Mouse (Mus musculus): ENCODE data around the gene Gm11084. TPM values are rescaled to one million over a fixed set of nuclear protein-coding genes. Genes with fewer than 3 reads are reported as not detected.
A peak's percentile ranks its signal among the peaks of the same experiment; 100 is the strongest.

Gm11084 gene
- polyA plus RNA-seq, 1 experiment from 2014 or later = not detected

DNA sequence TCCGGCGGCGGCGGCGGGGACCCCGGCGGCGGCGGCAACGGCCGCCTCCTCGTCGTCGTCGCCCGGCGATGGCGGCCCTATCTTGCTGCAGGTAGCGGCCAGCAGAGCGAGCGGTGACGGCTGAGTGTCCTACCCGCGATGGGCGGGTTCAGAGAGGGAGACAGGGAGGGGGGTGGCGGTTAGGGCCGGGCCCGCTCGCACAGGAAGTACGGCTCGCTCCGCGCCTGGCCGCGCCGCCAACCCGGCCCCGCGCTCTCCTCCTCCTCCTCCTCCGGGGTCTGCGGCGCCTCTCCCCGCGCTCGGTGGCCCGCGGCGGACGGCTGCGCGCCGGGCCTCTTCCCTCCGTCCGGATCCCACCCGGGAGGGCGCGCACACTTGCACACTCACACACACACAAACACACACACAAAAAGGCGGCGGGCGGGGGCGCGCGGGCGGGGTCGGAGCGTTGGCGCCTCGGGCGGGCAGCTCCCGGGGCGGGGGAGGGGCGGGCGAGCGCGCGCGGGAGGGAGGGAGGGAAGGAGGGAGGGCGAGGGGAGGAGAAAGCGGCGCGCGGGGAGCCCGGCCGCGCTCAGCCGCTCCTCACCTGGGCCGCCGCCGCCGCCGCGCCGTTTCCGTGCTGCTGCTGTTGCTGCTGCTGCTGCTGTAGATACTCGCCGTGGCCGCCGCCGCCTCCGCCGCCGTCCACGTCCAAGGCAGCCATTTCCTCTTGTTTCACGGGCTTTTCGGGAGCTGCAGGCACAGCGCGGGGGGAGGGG, 7.4 kb downstream of the Gm11084 start:
- H3K27me3 ChIP-seq = no peaks in the 10 kb centered on the region
- H3K9me3 ChIP-seq (replicated peaks) = no peaks in the 10 kb centered on the region
- peak overlapping the region; percentile 61 for H3K4me2 ChIP-seq (replicated peaks)
- WGBS = under 1% methylated on average over 66 of the region's 107 CpGs
- peak overlapping the region; percentile 100 for H3K27ac ChIP-seq (replicated peaks)
- no peaks in the 10 kb centered on the region for H3K36me3 ChIP-seq
- H3K4me1 ChIP-seq = peaks cover 11% of the 10 kb centered on the region
- peak overlapping the region; percentile 100 for H3K9ac ChIP-seq
- H3K4me3 ChIP-seq (replicated peaks) = peak overlapping the region; percentile 97
- ATAC-seq (ENCODE audit: insufficient number of reproducible peaks, low FRiP score, low TSS enrichment, low read depth) = peak; percentile 83

DNA sequence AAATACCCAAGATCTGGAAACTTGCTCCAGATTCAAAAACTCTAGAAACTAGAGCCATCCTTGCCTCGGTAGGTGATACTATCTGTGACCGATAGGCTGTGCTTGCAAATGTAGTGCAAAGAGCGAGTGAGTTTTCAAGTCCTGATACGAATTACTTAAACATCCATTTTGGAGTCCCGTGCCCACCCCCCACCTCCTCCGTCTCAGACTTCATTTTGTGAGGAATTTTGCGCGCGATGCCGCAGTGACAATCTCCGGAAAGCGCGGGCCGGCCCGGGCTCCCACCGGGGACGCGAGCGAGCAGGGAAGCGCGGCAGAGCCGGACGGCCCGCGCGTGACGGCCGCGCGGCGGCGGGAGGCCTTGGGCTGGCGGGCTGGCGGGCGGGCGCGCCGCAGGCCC, 8.0 kb downstream of the Gm11084 start:
- ATAC-seq (ENCODE audit: insufficient number of reproducible peaks, low FRiP score, low TSS enrichment, low read depth) = no peak
- Histone ChIP-seq H3K9ac (peak overlapping the region; percentile 100), H3K4me2 (replicated peaks) (peak overlapping the region; percentile 49), H3K4me1 (peaks cover 11% of the 10 kb centered on the region), H3K9me3 (replicated peaks) (no peaks in the 10 kb centered on the region), H3K36me3 (no peaks in the 10 kb centered on the region), H3K27me3 (no peaks in the 10 kb centered on the region), H3K27ac (replicated peaks) (peak overlapping the region; percentile 100), H3K4me3 (replicated peaks) (peak overlapping the region; percentile 97)
- under 1% methylated on average over 37 of the region's 38 CpGs for WGBS

DNA sequence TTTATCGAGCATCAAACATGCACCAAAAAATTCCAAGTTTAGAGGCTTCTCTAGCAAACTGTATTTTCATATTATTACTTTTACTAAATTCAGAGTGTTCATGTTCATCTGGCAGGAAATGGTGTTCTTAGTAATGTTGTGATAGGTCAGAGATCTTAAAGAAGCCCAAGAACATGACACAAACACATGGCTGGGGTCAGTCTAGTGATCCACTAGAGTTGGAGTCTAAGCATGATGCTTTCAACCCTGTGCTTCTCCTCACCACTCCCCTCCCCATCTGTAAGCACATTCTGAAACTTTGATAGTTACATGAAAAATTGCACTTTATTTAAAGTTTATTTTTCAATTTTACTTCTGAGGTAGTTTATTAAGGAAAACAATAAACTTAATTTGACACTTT, 9.2 kb downstream of the Gm11084 start:
- peak overlapping the region; percentile 35 for H3K4me2 ChIP-seq (replicated peaks)
- no peaks in the 10 kb centered on the region for H3K27me3 ChIP-seq
- ATAC-seq (ENCODE audit: insufficient number of reproducible peaks, low FRiP score, low TSS enrichment, low read depth) = no peak
- H3K27ac ChIP-seq (replicated peaks) = no peak overlapping the region
- H3K9me3 ChIP-seq (replicated peaks) = no peaks in the 10 kb centered on the region
- WGBS = 41% methylated on average over 1 of the region's 1 CpGs
- peaks cover 11% of the 10 kb centered on the region for H3K4me1 ChIP-seq
- peak overlapping the region; percentile 24 for H3K4me3 ChIP-seq (replicated peaks)
- H3K9ac ChIP-seq = no peak overlapping the region; the same call in 1 of the 2 replicates
- H3K36me3 ChIP-seq = no peaks in the 10 kb centered on the region

DNA sequence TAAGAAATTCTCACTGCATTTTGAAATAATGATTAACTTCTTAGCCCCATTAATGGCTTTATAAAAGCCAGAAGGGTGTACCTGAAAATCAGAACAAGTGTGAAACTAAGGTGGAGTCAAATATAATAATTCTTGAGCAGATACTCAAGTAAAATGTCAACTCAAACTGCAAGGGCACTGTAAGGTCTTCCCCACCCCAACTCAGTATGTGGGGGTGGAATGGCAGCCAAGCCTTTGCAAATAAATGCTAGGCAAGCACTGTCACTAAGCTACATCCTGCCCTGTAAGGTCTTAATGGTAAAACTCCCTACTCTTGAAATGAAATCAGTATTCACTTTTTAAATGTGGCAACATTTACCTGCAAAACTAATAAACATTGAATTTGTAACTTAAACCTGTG, 10.5 kb downstream of the Gm11084 start:
- Histone ChIP-seq H3K4me1 (peaks cover 11% of the 10 kb centered on the region; the same call in 1 of the 2 replicates), H3K4me2 (replicated peaks) (no peak overlapping the region), H3K27me3 (no peaks in the 10 kb centered on the region), H3K36me3 (peaks cover 4% of the 10 kb centered on the region), H3K27ac (replicated peaks) (no peak overlapping the region), H3K4me3 (replicated peaks) (no peak overlapping the region), H3K9me3 (replicated peaks) (no peaks in the 10 kb centered on the region), H3K9ac (no peak overlapping the region)
- ATAC-seq (ENCODE audit: insufficient number of reproducible peaks, low FRiP score, low TSS enrichment, low read depth) = no peak

DNA sequence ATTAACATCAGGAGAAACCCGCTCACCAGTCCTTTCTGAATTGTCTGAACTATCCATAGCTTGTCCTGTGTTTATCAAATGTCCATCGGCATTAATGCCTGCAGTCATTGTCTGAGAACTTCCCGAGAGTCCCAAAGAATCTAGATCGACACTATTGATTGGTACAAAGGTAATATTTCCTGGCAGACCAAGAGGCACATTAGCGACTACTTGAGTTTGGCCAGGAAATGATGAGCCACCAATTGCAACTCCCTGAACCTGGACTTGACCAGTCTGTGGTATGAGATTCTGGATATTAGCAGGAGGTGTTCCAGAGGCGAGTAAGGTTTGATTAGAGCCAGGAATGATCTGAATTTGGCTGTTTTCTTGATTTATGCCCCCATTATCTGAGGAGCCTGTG, 15.7 kb downstream of the Gm11084 start:
- 93% methylated on average over 6 of the region's 6 CpGs for WGBS
- no peak overlapping the region for H3K9ac ChIP-seq
- H3K9me3 ChIP-seq (replicated peaks) = no peaks in the 10 kb centered on the region
- H3K4me3 ChIP-seq (replicated peaks) = no peak overlapping the region
- H3K27me3 ChIP-seq = no peaks in the 10 kb centered on the region
- no peak for ATAC-seq (ENCODE audit: insufficient number of reproducible peaks, low FRiP score, low TSS enrichment, low read depth)
- H3K36me3 ChIP-seq = peaks cover 30% of the 10 kb centered on the region
- H3K4me2 ChIP-seq (replicated peaks) = no peak overlapping the region
- no peak overlapping the region for H3K27ac ChIP-seq (replicated peaks)
- 0 out of 2 replicates have a peak, but pooled peaks cover 2% of the 10 kb centered on the region for H3K4me1 ChIP-seq

DNA sequence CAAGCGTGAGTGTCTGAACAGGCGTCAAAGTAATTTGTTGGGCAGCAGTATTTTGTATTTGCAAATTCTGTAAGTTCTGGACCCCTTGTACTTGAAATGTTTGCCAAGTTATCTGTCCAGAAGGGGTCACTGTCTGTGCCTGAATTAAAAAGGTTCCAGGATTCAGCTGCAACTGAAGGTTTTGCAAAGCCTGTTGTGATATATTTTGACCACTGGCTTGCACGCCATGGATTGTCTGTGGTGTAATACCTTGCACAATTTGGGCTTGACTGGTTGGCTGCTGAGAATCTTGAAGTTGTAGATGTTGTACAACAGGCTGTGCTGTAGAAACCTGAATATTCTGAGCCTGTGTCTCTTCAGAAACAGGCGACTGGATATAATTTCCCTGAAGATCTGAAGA, 16.2 kb downstream of the Gm11084 start:
- Histone ChIP-seq H3K4me3 (replicated peaks) (no peak overlapping the region), H3K4me2 (replicated peaks) (no peak overlapping the region), H3K27me3 (no peaks in the 10 kb centered on the region), H3K9ac (no peak overlapping the region), H3K36me3 (peaks cover 33% of the 10 kb centered on the region), H3K27ac (replicated peaks) (no peak overlapping the region), H3K4me1 (0 out of 2 replicates have a peak, but pooled peaks cover 4% of the 10 kb centered on the region), H3K9me3 (replicated peaks) (no peaks in the 10 kb centered on the region)
- 92% methylated on average over 4 of the region's 4 CpGs for WGBS
- no peak for ATAC-seq (ENCODE audit: insufficient number of reproducible peaks, low FRiP score, low TSS enrichment, low read depth)

DNA sequence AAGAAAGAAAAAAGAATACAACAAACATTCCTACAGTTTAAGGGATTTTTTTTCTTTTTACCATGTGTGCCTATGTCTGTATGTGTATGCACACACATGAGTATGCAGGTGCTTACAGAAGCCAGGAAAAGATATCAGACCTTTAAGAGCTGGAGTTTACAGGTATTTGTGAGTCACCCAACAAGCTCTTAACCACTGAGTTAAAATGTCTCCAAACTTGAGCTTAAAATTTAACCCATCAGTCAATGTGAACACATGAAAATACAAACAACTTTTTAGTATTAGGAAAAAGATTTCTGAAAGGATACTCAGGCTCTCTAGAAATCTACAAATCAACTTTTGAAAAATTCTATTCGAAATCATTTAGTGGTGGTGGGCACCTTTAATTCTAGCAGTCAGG, 18.0 kb downstream of the Gm11084 start:
- peaks cover 33% of the 10 kb centered on the region for H3K36me3 ChIP-seq
- no peaks in the 10 kb centered on the region for H3K27me3 ChIP-seq
- H3K27ac ChIP-seq (replicated peaks) = no peak overlapping the region
- no peaks in the 10 kb centered on the region for H3K9me3 ChIP-seq (replicated peaks)
- H3K9ac ChIP-seq = no peak overlapping the region
- H3K4me2 ChIP-seq (replicated peaks) = no peak overlapping the region
- whole genome bisulfite sequencing = 89% methylated on average over 1 of the region's 1 CpGs
- no peak overlapping the region for H3K4me3 ChIP-seq (replicated peaks)
- H3K4me1 ChIP-seq = 0 out of 2 replicates have a peak, but pooled peaks cover 4% of the 10 kb centered on the region
- ATAC-seq (ENCODE audit: insufficient number of reproducible peaks, low FRiP score, low TSS enrichment, low read depth) = no peak

DNA sequence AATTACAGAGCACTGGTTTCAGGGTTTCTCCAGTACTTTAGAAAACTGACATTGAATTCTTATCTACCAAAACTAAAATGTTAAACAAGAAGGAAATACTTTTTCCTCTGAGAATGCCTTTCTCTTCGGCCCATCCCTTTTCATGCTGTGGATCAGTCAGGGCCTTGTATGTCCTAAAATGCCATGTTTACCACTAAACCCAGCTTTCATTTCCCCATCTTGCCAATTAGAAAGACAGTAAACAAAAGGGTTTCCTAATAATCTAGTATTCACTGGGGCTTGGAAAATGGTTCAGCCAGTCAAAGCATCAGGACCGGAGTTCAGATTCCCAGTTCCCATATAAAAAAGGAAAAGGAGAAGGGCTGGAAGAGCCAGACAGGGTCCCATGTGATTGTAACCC, 21.1 kb downstream of the Gm11084 start:
- peaks cover 29% of the 10 kb centered on the region for H3K36me3 ChIP-seq
- no peaks in the 10 kb centered on the region for H3K27me3 ChIP-seq
- no peak overlapping the region for H3K27ac ChIP-seq (replicated peaks)
- no peaks in the 10 kb centered on the region for H3K9me3 ChIP-seq (replicated peaks)
- 0 out of 2 replicates have a peak, but pooled peaks cover 4% of the 10 kb centered on the region for H3K4me1 ChIP-seq
- H3K9ac ChIP-seq = no peak overlapping the region
- WGBS = 85% methylated on average over 2 of the region's 2 CpGs
- H3K4me3 ChIP-seq (replicated peaks) = no peak overlapping the region
- ATAC-seq (ENCODE audit: insufficient number of reproducible peaks, low FRiP score, low TSS enrichment, low read depth) = no peak
- no peak overlapping the region for H3K4me2 ChIP-seq (replicated peaks)

DNA sequence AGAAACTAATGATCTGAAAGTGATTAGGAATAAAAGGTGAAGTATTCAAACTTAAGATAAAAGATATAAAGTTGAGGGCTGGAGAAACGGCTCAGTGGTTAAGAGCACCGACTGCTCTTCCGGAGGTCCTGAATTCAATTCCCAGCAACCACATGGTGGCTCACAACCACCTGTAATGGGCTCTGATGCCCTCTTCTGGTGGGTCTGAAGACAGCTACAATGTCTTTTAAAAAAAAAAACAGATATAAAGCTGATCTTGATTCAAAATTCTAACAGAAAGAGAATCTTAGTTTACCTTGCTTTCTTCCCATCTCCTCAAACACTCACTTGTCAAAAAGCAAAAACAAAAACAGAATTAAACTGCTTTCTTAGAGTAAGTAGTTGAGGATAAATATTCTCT, 30.1 kb downstream of the Gm11084 start:
- Histone ChIP-seq H3K9ac (no peak overlapping the region), H3K4me3 (replicated peaks) (no peak overlapping the region), H3K27me3 (no peaks in the 10 kb centered on the region), H3K4me1 (no peaks in the 10 kb centered on the region), H3K27ac (replicated peaks) (no peak overlapping the region), H3K36me3 (peaks cover 27% of the 10 kb centered on the region), H3K9me3 (replicated peaks) (no peaks in the 10 kb centered on the region), H3K4me2 (replicated peaks) (no peak overlapping the region)
- ATAC-seq (ENCODE audit: insufficient number of reproducible peaks, low FRiP score, low TSS enrichment, low read depth) = no peak
- 91% methylated on average over 3 of the region's 3 CpGs for WGBS

DNA sequence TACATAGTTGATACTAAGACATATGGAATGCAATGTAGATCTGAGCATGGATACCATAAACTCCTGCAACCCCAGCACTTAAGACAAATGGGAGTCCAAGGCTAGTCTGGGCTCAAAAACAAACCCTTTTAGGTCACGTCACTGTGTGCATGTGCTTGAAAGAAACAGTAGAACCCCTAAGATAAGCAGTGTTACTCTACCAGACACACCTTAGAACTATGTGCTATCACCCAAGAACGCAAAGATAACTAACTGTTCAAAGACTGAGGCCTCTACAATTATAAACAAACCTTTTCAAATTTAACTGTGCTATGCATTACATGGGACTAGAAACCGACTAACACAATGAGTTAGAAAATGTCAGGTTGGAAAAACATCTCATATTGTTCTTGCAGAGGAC, 33.5 kb downstream of the Gm11084 start:
- H3K4me3 ChIP-seq (replicated peaks) = no peak overlapping the region

DNA sequence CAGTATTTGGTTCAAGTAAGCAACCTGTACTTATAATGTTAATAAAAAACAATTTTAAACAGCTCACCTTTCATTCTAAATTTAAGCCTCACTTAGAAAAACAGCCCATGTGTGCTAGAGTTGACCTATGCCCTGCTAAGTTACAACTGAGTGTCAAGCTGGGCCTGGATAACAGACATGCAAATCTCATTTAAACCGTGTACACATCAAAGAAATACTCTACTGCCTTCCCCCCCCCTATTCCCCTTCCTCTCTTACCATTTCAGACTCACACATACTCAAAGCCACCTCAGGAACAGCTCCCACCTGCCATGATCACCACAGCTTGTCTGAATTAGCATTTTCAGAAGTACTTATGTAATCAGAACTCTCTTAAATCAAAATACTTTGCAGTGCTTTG, 50.6 kb downstream of the Gm11084 start:
- Histone ChIP-seq H3K36me3 (peaks cover 22% of the 10 kb centered on the region), H3K4me1 (peaks cover 10% of the 10 kb centered on the region), H3K9ac (no peak overlapping the region), H3K27ac (replicated peaks) (no peak overlapping the region), H3K9me3 (replicated peaks) (no peaks in the 10 kb centered on the region), H3K4me3 (replicated peaks) (no peak overlapping the region), H3K27me3 (no peaks in the 10 kb centered on the region), H3K4me2 (replicated peaks) (no peak overlapping the region)
- no peak for ATAC-seq (ENCODE audit: insufficient number of reproducible peaks, low FRiP score, low TSS enrichment, low read depth)
- WGBS = 16% methylated on average over 1 of the region's 1 CpGs

More for the DNA sequence above, 33.5 kb downstream of the Gm11084 start:
- Histone ChIP-seq H3K27ac (replicated peaks) (no peak overlapping the region), H3K9ac (no peak overlapping the region), H3K4me1 (no peaks in the 10 kb centered on the region), H3K27me3 (no peaks in the 10 kb centered on the region), H3K36me3 (peaks cover 23% of the 10 kb centered on the region; the same call in 1 of the 2 replicates), H3K9me3 (replicated peaks) (no peaks in the 10 kb centered on the region), H3K4me2 (replicated peaks) (no peak overlapping the region)
- no peak for ATAC-seq (ENCODE audit: insufficient number of reproducible peaks, low FRiP score, low TSS enrichment, low read depth)
- WGBS = 95% methylated on average over 3 of the region's 3 CpGs

DNA sequence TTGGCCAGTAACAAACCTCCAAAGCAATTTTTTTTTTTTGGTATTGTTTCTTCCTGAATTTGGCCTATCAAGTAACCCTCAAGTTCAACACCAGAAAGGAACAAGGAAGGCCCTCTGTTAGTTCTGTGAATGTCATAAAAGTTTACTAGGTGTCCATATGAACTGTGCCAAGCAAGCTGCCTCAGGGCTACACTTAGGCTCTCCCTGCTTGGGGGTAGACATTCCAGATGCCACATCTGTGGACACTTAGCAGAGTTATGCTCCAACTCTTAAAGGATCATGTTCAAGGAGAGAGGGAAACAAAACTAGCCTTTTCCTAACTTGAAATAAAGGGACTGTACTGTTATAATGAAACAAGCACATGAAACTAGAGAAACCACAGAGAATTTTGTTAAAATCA, 54.3 kb downstream of the Gm11084 start:
- H3K36me3 ChIP-seq = peaks cover 8% of the 10 kb centered on the region
- no peak for ATAC-seq (ENCODE audit: insufficient number of reproducible peaks, low FRiP score, low TSS enrichment, low read depth)
- no peak overlapping the region for H3K4me3 ChIP-seq (replicated peaks)
- H3K27ac ChIP-seq (replicated peaks) = no peak overlapping the region
- H3K4me2 ChIP-seq (replicated peaks) = no peak overlapping the region
- no peaks in the 10 kb centered on the region for H3K9me3 ChIP-seq (replicated peaks)
- no peaks in the 10 kb centered on the region for H3K27me3 ChIP-seq
- H3K4me1 ChIP-seq = peaks cover 10% of the 10 kb centered on the region
- no peak overlapping the region for H3K9ac ChIP-seq

Measured in embryonic facial prominence, embryonic 15.5 days (tissue).